Mouse (Mus musculus): Measurements from ENCODE around the gene Vmn1r199. TPM values are rescaled to one million over a fixed set of nuclear protein-coding genes. Genes with fewer than 3 reads are reported as not detected.
A peak's percentile ranks its signal among the peaks of the same experiment; 100 is the strongest.
"Not testable (repeated sequence)": the region's sequence is repeated elsewhere in the genome, so short reads cannot be mapped to it uniquely, and the experiment has no call there.

The Vmn1r199 gene
- not detected in 2 replicates for polyA plus RNA-seq (2012; rRNA removed)

DNA sequence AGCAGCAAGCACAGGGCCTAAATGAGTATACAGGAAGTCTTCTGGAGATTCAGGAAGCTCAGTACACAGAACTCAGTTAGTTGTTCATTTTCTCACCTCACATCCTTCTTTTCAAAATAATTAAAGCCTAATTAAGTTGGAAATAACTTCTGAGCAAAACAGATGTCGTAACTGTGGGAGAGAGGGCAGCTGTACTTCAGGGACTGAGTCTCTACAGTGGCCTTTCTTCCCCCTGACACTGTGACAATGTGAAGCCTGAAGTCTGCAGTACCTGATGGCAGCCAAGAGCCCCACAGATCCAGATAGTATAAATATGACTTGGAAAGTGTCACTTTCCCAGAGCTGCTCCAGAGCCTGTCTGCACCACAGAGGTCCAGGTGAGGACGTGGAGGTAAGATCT lies at the start of gene Vmn1r199:
Gene Vmn1r199 (plus strand): TSS at position 301 of the 400 bp plus-strand sequence.
- WGBS = 75% methylated on average over 2 of the region's 2 CpGs
- no peak for DNase-seq (ENCODE audit: low read depth, low spot score)

DNA sequence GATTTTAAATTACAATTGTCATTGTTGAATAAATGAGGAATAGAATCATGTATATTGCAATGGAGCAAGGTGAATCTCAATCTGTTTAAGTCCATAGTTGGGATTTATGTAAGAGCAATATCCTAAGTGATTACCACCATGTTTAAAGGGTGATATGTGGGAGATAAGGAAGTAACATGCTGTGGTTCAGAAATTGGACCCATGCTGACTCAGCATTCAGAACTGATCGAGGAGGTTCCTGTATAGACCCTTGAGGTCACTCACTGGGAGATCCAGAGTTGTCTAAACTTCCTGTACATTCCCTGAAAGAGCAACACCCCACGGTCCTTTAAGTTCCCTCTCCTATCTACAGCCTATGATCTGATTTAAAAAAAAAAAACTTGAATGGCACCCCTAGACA lies 46.3 kb upstream of the Vmn1r199 start:
- WGBS = 57% methylated on average over 2 of the region's 2 CpGs
- DNase-seq (ENCODE audit: low read depth, low spot score) = no peak

DNA sequence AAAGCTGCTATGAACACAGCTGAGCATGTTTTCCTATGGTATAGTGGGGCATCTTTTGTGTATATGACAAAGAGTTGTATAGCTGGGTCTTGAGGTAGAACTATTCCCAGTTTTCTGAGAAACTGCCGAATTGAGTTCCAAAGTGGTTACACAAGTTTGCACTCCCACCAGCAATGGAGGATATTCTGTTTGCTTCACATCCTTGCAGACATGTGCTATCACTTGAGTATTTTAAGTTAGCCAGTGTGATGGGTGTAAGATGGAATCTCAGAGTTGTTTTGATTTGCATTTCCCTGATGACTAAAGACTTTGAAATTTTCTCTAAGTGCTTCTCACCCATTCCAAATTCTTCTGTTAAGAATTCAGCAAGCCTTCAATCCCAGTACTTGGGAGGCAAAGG lies 44.1 kb upstream of the Vmn1r199 start:
- 79% methylated on average over 1 of the region's 1 CpGs for WGBS

DNA sequence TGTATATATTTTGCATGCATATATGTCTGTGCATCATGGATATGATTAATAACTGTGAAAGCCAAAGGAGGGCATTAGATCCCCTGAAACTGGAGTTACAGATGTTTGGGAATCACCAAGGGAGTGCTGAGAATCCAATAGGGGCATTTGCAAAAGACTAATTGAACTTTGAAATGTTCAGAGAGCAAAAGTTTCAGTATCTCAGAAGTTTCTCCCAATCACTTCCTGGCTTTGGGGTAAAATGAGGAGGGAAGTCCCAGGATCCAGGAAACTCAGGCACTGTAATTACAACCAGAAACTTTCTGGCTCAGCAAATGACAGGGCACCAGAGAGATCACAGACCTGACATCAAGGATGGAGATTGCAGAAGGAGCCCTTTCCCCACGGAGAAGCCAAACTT lies 29.6 kb upstream of the Vmn1r199 start, which contains the start of gene Vmn1r198:
Gene Vmn1r198 (plus strand): TSS at position 301 of the 400 bp plus-strand sequence.
- no peak for DNase-seq (ENCODE audit: low read depth, low spot score)
- 32% methylated on average over 1 of the region's 1 CpGs for WGBS

More for the DNA sequence above, 44.1 kb upstream of the Vmn1r199 start:
- DNase-seq (ENCODE audit: low read depth, low spot score) = no peak

DNA sequence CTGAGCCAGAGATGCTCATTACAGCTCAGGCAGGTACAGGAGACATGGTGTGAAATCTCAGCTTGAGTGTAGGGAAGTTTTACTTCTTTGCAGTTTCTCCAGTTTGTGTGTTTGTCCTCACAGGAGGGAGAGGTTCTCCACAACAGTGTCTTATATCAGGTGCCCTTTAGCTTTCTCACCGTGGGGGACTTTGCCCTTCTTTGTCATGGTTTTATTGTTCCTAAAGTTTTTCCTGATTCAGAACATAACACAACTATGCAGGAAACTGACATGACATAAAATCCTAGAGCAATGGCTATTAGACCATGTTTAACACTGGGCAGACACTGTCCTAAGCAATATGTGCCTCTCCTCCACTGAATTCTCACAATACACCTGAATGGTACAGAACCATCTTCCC lies 28.8 kb upstream of the Vmn1r199 start:
- DNase-seq (ENCODE audit: low read depth, low spot score) = peak; percentile 7
- WGBS = 14% methylated on average over 1 of the region's 1 CpGs

DNA sequence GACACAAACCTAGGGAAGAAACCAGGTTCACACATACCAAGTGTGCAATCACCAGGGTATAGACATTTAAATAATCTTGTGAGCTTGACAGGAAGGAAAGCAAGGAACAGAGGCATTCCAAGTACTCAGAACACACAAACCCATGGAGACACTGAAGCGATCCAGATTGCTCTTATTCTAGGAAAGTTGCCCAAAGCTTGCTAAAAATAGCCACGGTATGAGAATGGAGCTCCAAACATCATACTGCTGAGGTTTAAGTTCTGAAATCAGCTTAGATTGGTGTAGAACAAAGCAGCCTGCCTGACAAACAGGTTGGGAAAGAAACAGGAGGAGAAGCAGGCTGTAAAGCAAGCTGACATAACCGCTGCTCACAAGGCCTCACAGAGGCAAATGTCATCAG lies 1.5 kb downstream of the Vmn1r199 start:
- DNase-seq (ENCODE audit: low read depth, low spot score) = not testable (repeated sequence)
- whole genome bisulfite sequencing = 51% methylated on average over 3 of the region's 3 CpGs

DNA sequence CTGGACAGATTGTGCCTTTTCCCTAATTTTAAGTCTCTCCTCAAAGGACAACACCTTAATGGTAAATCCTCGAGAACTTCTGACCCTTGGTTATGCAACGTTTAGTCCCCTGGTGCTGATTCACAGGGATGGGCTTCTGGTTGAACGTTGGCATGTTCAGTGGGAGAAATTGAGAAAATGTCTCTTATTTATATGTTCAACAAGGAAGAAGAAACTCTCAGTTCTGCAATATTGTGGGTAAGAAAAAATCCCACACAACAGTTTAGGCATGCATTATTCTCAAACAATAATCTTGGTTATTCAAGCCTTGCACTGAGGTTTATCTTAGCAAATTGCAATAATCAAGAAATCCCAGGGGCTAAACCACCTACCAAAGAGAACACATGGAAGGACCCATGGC lies 3.8 kb downstream of the Vmn1r199 start:
- WGBS = 67% methylated on average over 3 of the region's 3 CpGs
- DNase-seq (ENCODE audit: low read depth, low spot score) = no peak

DNA sequence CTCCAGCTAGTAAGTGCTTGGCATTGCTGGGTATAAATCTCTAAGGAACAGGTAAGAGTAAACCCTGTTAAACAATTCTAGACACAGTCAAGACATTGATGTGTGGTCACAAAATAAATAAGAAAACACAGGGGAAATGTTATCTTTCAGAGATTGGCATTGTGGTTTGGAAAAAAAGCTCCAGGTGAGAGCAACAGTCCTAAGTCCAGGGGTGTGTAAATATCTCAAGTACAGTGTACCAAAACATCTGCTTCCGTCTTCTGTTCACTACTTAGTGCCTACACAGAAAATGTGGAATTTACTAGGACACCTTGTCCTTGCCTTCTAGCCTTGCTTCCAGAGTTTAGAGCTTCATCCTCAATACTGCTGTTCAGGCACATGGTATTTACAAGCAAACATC lies 7.4 kb downstream of the Vmn1r199 start:
- no peak for DNase-seq (ENCODE audit: low read depth, low spot score)
- WGBS = 40% methylated on average over 1 of the region's 1 CpGs

DNA sequence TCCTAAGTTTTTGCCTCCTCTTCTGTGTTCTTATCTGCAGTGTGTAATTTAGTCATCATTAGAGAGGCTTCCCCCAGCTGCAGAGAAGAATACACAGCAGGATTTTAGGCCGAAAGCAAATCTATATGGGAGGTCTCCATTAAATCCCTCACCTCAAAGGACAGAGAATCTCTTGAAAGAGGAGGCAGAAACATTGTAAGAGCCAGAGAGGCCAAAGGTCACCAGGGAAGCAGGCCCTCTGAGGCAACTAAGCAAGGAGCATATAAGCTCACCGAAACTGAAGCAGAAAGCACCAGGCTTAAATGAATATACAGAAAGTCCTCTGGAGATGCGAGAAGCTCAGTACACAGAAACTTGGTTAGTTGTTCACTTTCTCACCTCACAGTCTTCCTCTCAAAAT lies 10.5 kb downstream of the Vmn1r199 start, which contains the start of gene Vmn1r200:
Gene Vmn1r200 (plus strand): TSS at position 301 of the 400 bp plus-strand sequence.
- DNase-seq (ENCODE audit: low read depth, low spot score) = no peak
- whole genome bisulfite sequencing = 62% methylated on average over 3 of the region's 3 CpGs

DNA sequence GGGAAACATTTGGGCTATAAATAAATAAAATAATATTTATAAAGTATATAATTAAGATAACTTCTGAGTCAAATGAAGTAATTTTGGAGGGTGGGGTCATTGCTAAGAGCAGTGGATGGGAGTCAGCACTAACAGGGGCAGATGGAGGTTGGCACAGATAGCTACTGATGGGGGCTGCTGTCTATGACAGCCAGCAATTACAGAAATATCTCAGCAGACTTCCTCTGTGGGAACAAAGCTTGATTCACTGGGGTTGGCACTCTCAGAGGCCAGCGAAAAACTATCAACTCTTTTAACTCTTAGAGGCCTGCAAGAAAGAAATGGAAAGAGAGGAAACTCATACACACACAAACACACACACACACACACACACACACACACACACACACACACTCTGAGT lies 23.4 kb downstream of the Vmn1r199 start:
- WGBS = 33% methylated on average over 1 of the region's 1 CpGs
- DNase-seq (ENCODE audit: low read depth, low spot score) = no peak

Other genes with a start within 250 kb of the Vmn1r199 start
- gene Vmn1r191, start 195.8 kb upstream of the Vmn1r199 start, polyA plus RNA-seq (2012; rRNA removed) = not detected in 2 replicates
- not detected in 2 replicates for gene Vmn1r192, start 188.7 kb upstream of the Vmn1r199 start, polyA plus RNA-seq (2012; rRNA removed)
- not detected in 2 replicates for gene Vmn1r193, start 156.7 kb upstream of the Vmn1r199 start, polyA plus RNA-seq (2012; rRNA removed)
- gene Vmn1r194, start 135.6 kb upstream of the Vmn1r199 start, polyA plus RNA-seq (2012; rRNA removed) = not detected in 2 replicates
- not detected in 2 replicates for gene Vmn1r195, start 109.3 kb upstream of the Vmn1r199 start, polyA plus RNA-seq (2012; rRNA removed)
- not detected in 2 replicates for gene Vmn1r196, start 89.9 kb upstream of the Vmn1r199 start, polyA plus RNA-seq (2012; rRNA removed)
- gene Vmn1r197, start 55.2 kb upstream of the Vmn1r199 start, polyA plus RNA-seq (2012; rRNA removed) = not detected in 2 replicates
- gene Vmn1r198, start 29.5 kb upstream of the Vmn1r199 start, polyA plus RNA-seq (2012; rRNA removed) = 0.02 TPM in 1 of 2 replicates, not detected in the other
- not detected in 2 replicates for gene Vmn1r200, start 10.6 kb downstream of the Vmn1r199 start, polyA plus RNA-seq (2012; rRNA removed)
- gene Vmn1r201, start 92.1 kb downstream of the Vmn1r199 start, polyA plus RNA-seq (2012; rRNA removed) = not detected in 2 replicates
- gene Vmn1r202, start 125.6 kb downstream of the Vmn1r199 start, polyA plus RNA-seq (2012; rRNA removed) = not detected in 2 replicates
- not detected in 2 replicates for gene Vmn1r203, start 138.3 kb downstream of the Vmn1r199 start, polyA plus RNA-seq (2012; rRNA removed)
- not detected in 2 replicates for gene Vmn1r204, start 173.4 kb downstream of the Vmn1r199 start, polyA plus RNA-seq (2012; rRNA removed)
- gene Vmn1r205, start 213.2 kb downstream of the Vmn1r199 start, polyA plus RNA-seq (2012; rRNA removed) = not detected in 2 replicates
- not detected in 2 replicates for gene Vmn1r206, start 244.4 kb downstream of the Vmn1r199 start, polyA plus RNA-seq (2012; rRNA removed)

Measured in large intestine, adult 2 months (tissue).